Mouse (Mus musculus): Measurements from ENCODE around the gene 4930467E23Rik.
"Not testable (repeated sequence)": the region's sequence is repeated elsewhere in the genome, so short reads cannot be mapped to it uniquely, and the experiment has no call there.

Gene 4930467E23Rik

GRCm38 (mm10) chr8:19781328-19782114 is 52.1 kb downstream of the 4930467E23Rik start:
- DNase-seq: not testable (repeated sequence)

GRCm38 (mm10) chr8:19782736-19783135 is 53.4 kb downstream of the 4930467E23Rik start:
- not testable (repeated sequence) for DNase-seq

DNA sequence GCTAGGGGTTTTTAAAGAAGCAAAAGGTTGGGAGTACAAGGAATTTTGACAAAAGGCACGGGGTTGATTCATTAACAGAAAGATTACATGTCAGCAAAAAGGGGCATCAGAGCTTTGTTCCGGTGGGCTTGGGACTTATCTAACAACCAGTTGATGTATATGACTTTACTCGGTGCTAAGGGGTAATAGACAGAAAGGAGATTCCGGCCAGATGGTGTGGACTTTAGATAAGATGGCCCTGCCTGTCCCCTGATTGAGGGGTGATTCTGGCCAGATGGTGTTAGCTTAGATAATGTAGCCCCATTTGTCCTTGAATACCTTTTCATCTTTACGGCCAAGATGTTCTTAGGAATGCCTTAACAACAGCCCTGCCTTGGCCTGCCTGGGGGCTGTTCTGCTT is 54.5 kb downstream of the 4930467E23Rik start:
- not testable (repeated sequence) for DNase-seq

DNA sequence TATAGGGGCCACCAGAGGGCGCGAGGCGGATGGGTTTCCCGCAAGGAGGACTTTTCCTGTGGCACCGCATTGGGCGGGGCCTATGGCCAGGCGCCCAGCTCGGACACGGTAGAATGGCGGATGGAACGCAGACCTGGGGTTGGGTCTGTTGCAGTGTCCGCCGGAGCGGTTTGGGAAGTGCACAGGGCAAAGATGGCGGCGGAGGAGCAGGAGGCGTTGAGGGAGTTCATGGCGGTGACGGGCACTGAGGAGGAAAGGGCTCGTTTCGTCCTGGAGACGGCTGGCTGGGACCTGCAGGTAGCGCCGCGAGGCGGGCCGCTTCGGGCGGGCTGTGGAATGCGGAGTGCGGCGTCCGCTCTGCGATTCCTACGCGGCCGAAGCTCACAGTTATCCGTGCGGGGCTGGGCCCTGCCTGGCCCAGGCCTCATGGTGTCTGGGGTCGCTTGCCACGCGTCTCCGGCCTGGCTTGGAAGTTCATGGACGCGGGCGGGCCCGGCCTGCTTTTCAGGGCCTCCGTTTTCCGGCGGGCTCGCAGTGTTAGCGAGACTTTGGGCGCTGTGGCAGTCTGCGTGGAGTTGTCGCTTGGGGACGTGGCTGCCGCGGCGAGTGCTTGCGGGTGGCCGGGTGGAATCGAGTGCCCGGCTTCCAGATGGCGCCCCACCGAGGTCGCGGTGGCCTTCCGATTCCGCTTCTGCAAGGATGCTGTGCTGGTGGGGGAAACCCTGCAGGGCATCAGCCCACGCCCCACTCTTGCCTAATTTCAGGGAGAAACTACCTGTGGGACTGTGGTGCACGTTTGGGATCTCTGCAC is 55.4 kb downstream of the 4930467E23Rik start:
- DNase-seq: peak; percentile 97

DNA sequence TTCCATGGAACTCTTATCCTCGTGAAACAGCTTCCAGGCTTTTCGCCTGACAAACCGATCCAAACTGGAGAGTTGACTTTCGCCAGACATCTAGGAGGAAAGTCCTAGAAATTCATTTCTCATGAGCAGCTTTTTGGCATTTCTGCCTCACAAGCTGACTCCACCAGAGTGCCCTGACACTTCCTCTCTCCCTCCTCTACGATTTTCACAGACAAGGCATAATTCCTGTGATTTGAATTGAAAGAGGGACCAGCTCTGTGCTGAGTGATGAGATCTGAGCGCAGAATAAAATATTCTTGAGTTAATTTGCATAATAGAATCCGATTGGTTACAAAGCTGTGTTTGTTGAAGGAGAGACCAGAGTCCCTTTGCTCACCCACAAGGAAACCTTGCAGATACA is 63.3 kb downstream of the 4930467E23Rik start:
- not testable (repeated sequence) for DNase-seq

Data from right cerebral cortex, postnatal 4 days (tissue).